ENCODE assay signal across 15 mouse cellular contexts in the genomic region with DNA sequence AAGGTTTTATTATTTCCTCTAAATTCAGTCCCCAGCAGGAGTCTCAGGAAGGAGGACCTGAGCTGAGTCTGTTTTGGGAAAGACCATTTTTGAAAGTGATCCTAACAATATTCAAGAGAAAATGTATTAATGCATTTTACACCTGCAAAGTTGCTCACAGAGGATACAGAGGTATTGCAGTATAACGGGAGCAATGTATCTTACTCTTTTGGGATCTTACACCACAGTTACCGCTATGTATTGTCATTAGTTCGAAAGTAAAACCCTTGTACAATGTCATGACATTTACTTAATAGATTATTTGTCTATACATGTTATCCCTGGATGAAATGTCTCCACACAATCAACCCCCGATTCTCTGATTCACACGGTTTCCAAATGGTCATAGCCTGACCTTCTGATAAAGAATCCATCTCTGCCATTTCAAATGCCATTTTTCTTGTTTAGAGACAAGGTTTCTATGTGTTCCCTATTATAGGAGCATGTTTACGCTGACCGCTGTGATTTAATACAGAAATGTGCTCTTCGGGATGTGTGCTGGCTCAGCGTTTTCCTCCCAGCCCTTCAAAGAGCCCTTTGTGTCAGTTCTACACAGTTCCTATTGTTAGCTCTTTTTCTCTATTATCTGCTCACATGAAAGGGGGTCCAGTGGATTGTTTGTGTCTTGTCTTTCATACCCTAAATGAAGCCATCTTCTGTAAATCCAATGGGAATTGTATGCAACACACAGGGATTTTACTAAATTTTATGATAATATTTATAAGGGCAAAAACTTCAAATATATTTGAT. TPM values are rescaled to one million over a fixed set of nuclear protein-coding genes. Genes with fewer than 3 reads are reported as not detected.
DNase-seq lines count a peak whose midpoint lies in the region; ATAC-seq and TF ChIP-seq lines count a peak whose summit lies in the region.
"Had no signal": no experiment of that assay in that cellular context is flagged by ENCODE, and none has a peak within 500 bp of the region (broad histone marks: within the 10 kb centered on the region; RNA-seq: fewer than 3 reads in every experiment).

No protein-coding gene starts in this region.

- H3K9ac ChIP-seq in forebrain, embryonic 14.5 days (ENCODE audit: low read length): no peak overlapping the region
- H3K9ac ChIP-seq in heart, embryonic 11.5 days (ENCODE audit: low read depth, low read length): no peak overlapping the region

- DNase-seq in left cerebral cortex, adult 2 months (ENCODE audit: extremely low spot score in 1 of 2, low spot score in 2 of 2): no peak
- no peak for DNase-seq in left cerebral cortex, postnatal 36 days (ENCODE audit: low spot score in 2 of 2)
- peak; percentile 47 for DNase-seq in forebrain, embryonic 14.5 days (ENCODE audit: low spot score)
- DNase-seq in layer of hippocampus, adult 9-11 months: peak; percentile 42
- peak; percentile 82 for DNase-seq in retina, postnatal 1 day
- DNase-seq: cerebellum, adult 9-11 months; kidney, adult 18-20 months; lung, postnatal 14 days; spleen, adult 18-20 months; thymus, adult 2 months had no signal

- H3K36me3 ChIP-seq in forebrain, embryonic 14.5 days (ENCODE audit: control insufficient read depth, insufficient read depth, low read length): no peaks in the 10 kb centered on the region
- H3K36me3 ChIP-seq in heart, embryonic 11.5 days (ENCODE audit: control insufficient read depth, insufficient read depth, low read length): no peaks in the 10 kb centered on the region

- no peaks in the 10 kb centered on the region for H3K9me3 ChIP-seq in forebrain, embryonic 14.5 days (replicated peaks; ENCODE audit: control insufficient read depth, low read length)
- H3K9me3 ChIP-seq in heart, embryonic 11.5 days (replicated peaks; ENCODE audit: control insufficient read depth, low read length): no peaks in the 10 kb centered on the region

- ATAC-seq in forebrain, embryonic 14.5 days: peak; percentile 37; the same call in 1 of the 2 replicates
- no peak for ATAC-seq in heart, embryonic 11.5 days (replicated peaks; ENCODE audit: insufficient number of reproducible peaks, low FRiP score, low TSS enrichment)
- ATAC-seq in inflammation-experienced regulatory T-cells, adult 6 months: no peak

- H3K4me2 ChIP-seq in forebrain, embryonic 14.5 days (ENCODE audit: low read length): no peak overlapping the region
- no peak overlapping the region for H3K4me2 ChIP-seq in heart, embryonic 11.5 days

- no peak for TF ChIP-seq CTCF in left cerebral cortex, adult 2 months (IDR thresholded peaks at IDR 0.05)

- H3K27ac ChIP-seq in left cerebral cortex, adult 2 months: peak overlapping the region; percentile 19
- H3K27ac ChIP-seq in forebrain, embryonic 14.5 days (ENCODE audit: low read depth, low read length): no peak overlapping the region
- no peak overlapping the region for H3K27ac ChIP-seq in heart, embryonic 11.5 days (ENCODE audit: low read depth, low read length)

- no peaks in the 10 kb centered on the region; the same call in 1 of the 2 replicates for H3K4me1 ChIP-seq in forebrain, embryonic 14.5 days (ENCODE audit: control insufficient read depth, insufficient read depth, low read length)
- no peaks in the 10 kb centered on the region for H3K4me1 ChIP-seq in heart, embryonic 11.5 days (ENCODE audit: control insufficient read depth, insufficient read depth, low read length)

- no peak overlapping the region for H3K4me3 ChIP-seq in left cerebral cortex, adult 2 months
- H3K4me3 ChIP-seq in forebrain, embryonic 14.5 days (ENCODE audit: low read depth, low read length): no peak overlapping the region
- H3K4me3 ChIP-seq in heart, embryonic 11.5 days (ENCODE audit: low read depth, low read length): no peak overlapping the region

- 53% methylated on average over 9 of the region's 9 CpGs for WGBS in forebrain, embryonic 14.5 days
- 81% methylated on average over 9 of the region's 9 CpGs for WGBS in heart, embryonic 11.5 days (ENCODE audit: insufficient replicate concordance)

- intact Hi-C loops in left cerebral cortex, adult 2 months (cut with DNase I): no loop called here
- intact Hi-C loops in left cerebral cortex, postnatal 36 days (cut with DNase I): no loop called here

- no peaks in the 10 kb centered on the region for H3K27me3 ChIP-seq in forebrain, embryonic 14.5 days (replicated peaks; ENCODE audit: control insufficient read depth, insufficient read depth, low read length)
- no peaks in the 10 kb centered on the region for H3K27me3 ChIP-seq in heart, embryonic 11.5 days (ENCODE audit: control insufficient read depth, insufficient read depth, low read length)

RNA-seq across cellular contexts. Expression of a gene that starts 37.4 kb away (rescaled TPM):
- 100 to 1,000 TPM; 171 to 190 TPM for total RNA-seq in left cerebral cortex, adult 2 months (2021)
- total RNA-seq in left cerebral cortex, postnatal 36 days (2021): 100 to 1,000 TPM; 158 to 197 TPM
- 24.2 and 30.2 TPM in 2 replicates for polyA plus RNA-seq in forebrain, embryonic 14.5 days (2014; fragmentation: Nextera tagmentation; extraction: Ambion mirVana)
- polyA plus RNA-seq in heart, embryonic 11.5 days (2014; fragmentation: Nextera tagmentation; extraction: Ambion mirVana): 25.1 and 25.6 TPM in 2 replicates
- 10 to 100 TPM in 2 of 3 experiments, 1 to 10 TPM in 1; 5.0 to 12.7 (median 12.0) TPM for polyA plus RNA-seq in inflammation-experienced regulatory T-cells, adult 6 months (2017; shearing (Covaris generic))

RNA-seq across cellular contexts. Expression of a gene that starts 56.9 kb away (rescaled TPM):
- total RNA-seq in left cerebral cortex, adult 2 months (2021): not detected
- total RNA-seq in left cerebral cortex, postnatal 36 days (2021): not detected
- not detected in 2 replicates for polyA plus RNA-seq in forebrain, embryonic 14.5 days (2014; fragmentation: Nextera tagmentation; extraction: Ambion mirVana)
- not detected in 2 replicates for polyA plus RNA-seq in heart, embryonic 11.5 days (2014; fragmentation: Nextera tagmentation; extraction: Ambion mirVana)
- not detected for polyA plus RNA-seq in inflammation-experienced regulatory T-cells, adult 6 months (2017; shearing (Covaris generic))
- total RNA-seq: gastrocnemius, postnatal 36 days; layer of hippocampus, adult 18-20 months had no signal
- polyA plus RNA-seq: heart, postnatal 0 days; thymus, adult 2 months had no signal

Comparison
In these comparisons a context has a peak if more than half of its experiments do, and no peak if none do; other contexts are left out.
1. DNase-seq: peak in forebrain, embryonic 14.5 days (single experiment), layer of hippocampus, adult 9-11 months (single experiment) and retina, postnatal 1 day (single experiment); none in left cerebral cortex, adult 2 months (0 of 2) and left cerebral cortex, postnatal 36 days (0 of 2).